Mouse (Mus musculus) limb, embryonic 13.5 days (tissue): ENCODE results near the gene Swi5. TPM values are rescaled to one million over a fixed set of nuclear protein-coding genes. Genes with fewer than 3 reads are reported as not detected.
"Not testable (repeated sequence)": the region's sequence is repeated elsewhere in the genome, so short reads cannot be mapped to it uniquely, and the experiment has no call there.

Source experiments
- ATAC-seq: fragments of 200-750 bp; cut with Nextera tagmentation; 2 replicates; pipeline ENCODE4 v1.8.0; 2017; ENCODE audit warnings: low read depth, moderate number of reproducible peaks, moderate TSS enrichment; ENCODE audit not compliant: low FRiP score
- H3K27ac ChIP-seq: fragments of 300-500 bp; sonication (generic); 2 replicates; pipeline ENCODE4 v1.5.1; 2015; ENCODE audit warnings: inconsistent platforms, mild to moderate bottlenecking, moderate library complexity
- H3K27me3 ChIP-seq: fragments of 300-500 bp; sonication (generic); 2 replicates; pipeline ENCODE4 v1.6.1; 2015; ENCODE audit warnings: mild to moderate bottlenecking, inconsistent platforms
- H3K36me3 ChIP-seq: fragments of 300-500 bp; sonication (generic); 2 replicates; pipeline ENCODE4 v1.6.1; 2015; ENCODE audit warnings: inconsistent platforms, mild to moderate bottlenecking, moderate library complexity
- H3K4me1 ChIP-seq: fragments of 300-500 bp; sonication (generic); 2 replicates; pipeline ENCODE4 v1.6.1; 2015; ENCODE audit warnings: inconsistent platforms
- H3K4me2 ChIP-seq: fragments of 300-500 bp; sonication (generic); replicated peaks from 2 replicates; pipeline ENCODE4 v1.6.1; 2015; ENCODE audit warnings: inconsistent platforms, mild to moderate bottlenecking, moderate library complexity
- H3K4me3 ChIP-seq: fragments of 300-500 bp; sonication (generic); 2 replicates; pipeline ENCODE4 v1.5.1; 2015; ENCODE audit warnings: moderate library complexity, mild to moderate bottlenecking, inconsistent platforms
- H3K9ac ChIP-seq: fragments of 300-500 bp; sonication (generic); 2 replicates; pipeline ENCODE4 v1.6.1; 2015; ENCODE audit warnings: mild to moderate bottlenecking, inconsistent platforms
- H3K9me3 ChIP-seq: fragments of 300-500 bp; sonication (generic); 2 replicates; pipeline ENCODE4 v1.6.1; 2016; ENCODE audit warnings: inconsistent platforms
- WGBS: fragments of 180-500 bp; shearing (Covaris S2); methylation state at CpG from one replicate; pipeline ENCODE4 v1.1.7; 2015; 5-methylcytosine and 5-hydroxymethylcytosine counted together
- polyA plus RNA-seq: library from polyadenylated mRNA; unstranded; fragments of >200 nt; fragmentation: Nextera tagmentation; extraction: Ambion mirVana; gene quantifications from 2 replicates; pipeline ENCODE4 v1.2.1, GENCODE M21; 2015

Swi5 gene
- polyA plus RNA-seq, 1 experiment from 2014 or later, result 451 TPM

GRCm38 (mm10) chr2:32308870-32309568 lies 21.1 kb upstream of the Swi5 start:
- Histone ChIP-seq H3K4me1 (peaks cover 54% of the 10 kb centered on the region), H3K36me3 (peaks cover 78% of the 10 kb centered on the region), H3K9me3 (no peaks in the 10 kb centered on the region), H3K4me3 (no peak overlapping the region), H3K9ac (peak overlapping the region; percentile 13; the same call in 1 of the 2 replicates), H3K27ac (no peak overlapping the region), H3K27me3 (no peaks in the 10 kb centered on the region), H3K4me2 (no peak overlapping the region)
- WGBS, result 79% methylated on average over 16 of the region's 16 CpGs
- ATAC-seq, result no peak

GRCm38 (mm10) chr2:32307941-32308760 lies 20.3 kb upstream of the Swi5 start:
- H3K9ac ChIP-seq, result peak overlapping the region; percentile 13; the same call in 1 of the 2 replicates
- H3K9me3 ChIP-seq, result no peaks in the 10 kb centered on the region
- peaks cover 54% of the 10 kb centered on the region for H3K4me1 ChIP-seq
- 55% methylated on average over 8 of the region's 8 CpGs for WGBS
- H3K27ac ChIP-seq, result 0 out of 2 replicates have a peak overlapping the region, but pooled peaks have one; percentile 10
- ATAC-seq, result no peak
- peaks cover 81% of the 10 kb centered on the region for H3K36me3 ChIP-seq
- H3K27me3 ChIP-seq, result no peaks in the 10 kb centered on the region
- no peak overlapping the region for H3K4me2 ChIP-seq
- H3K4me3 ChIP-seq, result no peak overlapping the region

- ATAC-seq, result no peak
These were observed 19.4 kb upstream of the Swi5 start for GRCm38 (mm10) chr2:32307247-32307798.

GRCm38 (mm10) chr2:32306176-32306575 lies 18.3 kb upstream of the Swi5 start:
- 82% methylated on average over 9 of the region's 9 CpGs for WGBS
- no peak overlapping the region for H3K27ac ChIP-seq
- H3K27me3 ChIP-seq, result no peaks in the 10 kb centered on the region
- no peak overlapping the region for H3K4me3 ChIP-seq
- H3K4me1 ChIP-seq, result peaks cover 38% of the 10 kb centered on the region
- no peaks in the 10 kb centered on the region for H3K9me3 ChIP-seq
- H3K4me2 ChIP-seq, result no peak overlapping the region
- H3K36me3 ChIP-seq, result peaks cover 96% of the 10 kb centered on the region
- H3K9ac ChIP-seq, result no peak overlapping the region
- ATAC-seq, result no peak

More at GRCm38 (mm10) chr2:32307247-32307798, 19.4 kb upstream of the Swi5 start:
- Histone ChIP-seq H3K4me2 (no peak overlapping the region), H3K4me3 (no peak overlapping the region), H3K36me3 (peaks cover 84% of the 10 kb centered on the region), H3K27ac (0 out of 2 replicates have a peak overlapping the region, but pooled peaks have one; percentile 15), H3K9ac (no peak overlapping the region), H3K27me3 (no peaks in the 10 kb centered on the region), H3K9me3 (no peaks in the 10 kb centered on the region), H3K4me1 (peaks cover 48% of the 10 kb centered on the region)
- WGBS, result 85% methylated on average over 6 of the region's 6 CpGs

- Histone ChIP-seq H3K9ac (no peak overlapping the region), H3K9me3 (no peaks in the 10 kb centered on the region), H3K27me3 (no peaks in the 10 kb centered on the region), H3K4me3 (no peak overlapping the region), H3K4me2 (no peak overlapping the region), H3K36me3 (peaks cover 98% of the 10 kb centered on the region), H3K27ac (no peak overlapping the region), H3K4me1 (peaks cover 33% of the 10 kb centered on the region)
- WGBS, result 91% methylated on average over 5 of the region's 5 CpGs
- no peak for ATAC-seq
These were observed 17.8 kb upstream of the Swi5 start for GRCm38 (mm10) chr2:32305668-32306067.

- peak; percentile 62 for ATAC-seq
- H3K9ac ChIP-seq, result no peak overlapping the region
- H3K27ac ChIP-seq, result peak overlapping the region; percentile 23; the same call in 1 of the 2 replicates
- H3K9me3 ChIP-seq, result no peaks in the 10 kb centered on the region
- no peak overlapping the region for H3K4me2 ChIP-seq
- H3K4me3 ChIP-seq, result no peak overlapping the region
- WGBS, result 48% methylated on average over 8 of the region's 8 CpGs
- H3K4me1 ChIP-seq, result peaks cover 19% of the 10 kb centered on the region
- peaks cover 96% of the 10 kb centered on the region for H3K36me3 ChIP-seq
- H3K27me3 ChIP-seq, result no peaks in the 10 kb centered on the region
These were observed 16.4 kb upstream of the Swi5 start for GRCm38 (mm10) chr2:32304145-32304832.

- no peaks in the 10 kb centered on the region for H3K27me3 ChIP-seq
- no peaks in the 10 kb centered on the region for H3K9me3 ChIP-seq
- no peak overlapping the region for H3K27ac ChIP-seq
- peaks cover 6% of the 10 kb centered on the region for H3K4me1 ChIP-seq
- ATAC-seq, result no peak
- peaks cover 97% of the 10 kb centered on the region for H3K36me3 ChIP-seq
- no peak overlapping the region for H3K4me2 ChIP-seq
- no peak overlapping the region for H3K4me3 ChIP-seq
- WGBS, result 89% methylated on average over 10 of the region's 10 CpGs
- H3K9ac ChIP-seq, result no peak overlapping the region
These were observed 15.1 kb upstream of the Swi5 start for GRCm38 (mm10) chr2:32302952-32303351.

- no peak for ATAC-seq
- WGBS, result 92% methylated on average over 4 of the region's 4 CpGs
- H3K27me3 ChIP-seq, result no peaks in the 10 kb centered on the region
- H3K4me1 ChIP-seq, result no peaks in the 10 kb centered on the region
- no peak overlapping the region for H3K27ac ChIP-seq
- H3K4me3 ChIP-seq, result no peak overlapping the region
- no peak overlapping the region for H3K9ac ChIP-seq
- peaks cover 93% of the 10 kb centered on the region for H3K36me3 ChIP-seq
- H3K9me3 ChIP-seq, result no peaks in the 10 kb centered on the region
- H3K4me2 ChIP-seq, result no peak overlapping the region
These were observed 11.6 kb upstream of the Swi5 start for GRCm38 (mm10) chr2:32299469-32299868.

- not testable (repeated sequence) for H3K9me3 ChIP-seq, H3K4me3 ChIP-seq, ATAC-seq, H3K27me3 ChIP-seq, H3K27ac ChIP-seq, H3K4me2 ChIP-seq, H3K4me1 ChIP-seq, H3K9ac ChIP-seq
- H3K36me3 ChIP-seq, result peaks cover 74% of the 10 kb centered on the region
- WGBS, result 91% methylated on average over 2 of the region's 2 CpGs
These were observed 8.0 kb upstream of the Swi5 start for GRCm38 (mm10) chr2:32295842-32296241.

- Histone ChIP-seq H3K36me3 (peaks cover 70% of the 10 kb centered on the region), H3K4me3 (no peak overlapping the region), H3K27me3 (no peaks in the 10 kb centered on the region), H3K9me3 (no peaks in the 10 kb centered on the region), H3K4me2 (no peak overlapping the region), H3K4me1 (peaks cover 6% of the 10 kb centered on the region; the same call in 1 of the 2 replicates), H3K27ac (no peak overlapping the region), H3K9ac (no peak overlapping the region)
- 85% methylated on average over 3 of the region's 3 CpGs for WGBS
- ATAC-seq, result no peak
These were observed 7.4 kb upstream of the Swi5 start for GRCm38 (mm10) chr2:32295285-32295684.

- no peak for ATAC-seq
- 83% methylated on average over 8 of the region's 8 CpGs for WGBS
- peak overlapping the region; percentile 19; the same call in 1 of the 2 replicates for H3K9ac ChIP-seq
- no peak overlapping the region for H3K27ac ChIP-seq
- H3K27me3 ChIP-seq, result no peaks in the 10 kb centered on the region
- peaks cover 61% of the 10 kb centered on the region for H3K36me3 ChIP-seq
- H3K9me3 ChIP-seq, result no peaks in the 10 kb centered on the region
- peaks cover 8% of the 10 kb centered on the region for H3K4me1 ChIP-seq
- H3K4me2 ChIP-seq, result no peak overlapping the region
- H3K4me3 ChIP-seq, result no peak overlapping the region
These were observed 6.5 kb upstream of the Swi5 start for GRCm38 (mm10) chr2:32294348-32294747.
